Mouse (Mus musculus): Measurements from ENCODE around the gene Pde2a. TPM values are rescaled to one million over a fixed set of nuclear protein-coding genes. Genes with fewer than 3 reads are reported as not detected.

Pde2a gene
- polyA plus RNA-seq, 1 experiment from 2014 or later = 31.4 TPM

DNA sequence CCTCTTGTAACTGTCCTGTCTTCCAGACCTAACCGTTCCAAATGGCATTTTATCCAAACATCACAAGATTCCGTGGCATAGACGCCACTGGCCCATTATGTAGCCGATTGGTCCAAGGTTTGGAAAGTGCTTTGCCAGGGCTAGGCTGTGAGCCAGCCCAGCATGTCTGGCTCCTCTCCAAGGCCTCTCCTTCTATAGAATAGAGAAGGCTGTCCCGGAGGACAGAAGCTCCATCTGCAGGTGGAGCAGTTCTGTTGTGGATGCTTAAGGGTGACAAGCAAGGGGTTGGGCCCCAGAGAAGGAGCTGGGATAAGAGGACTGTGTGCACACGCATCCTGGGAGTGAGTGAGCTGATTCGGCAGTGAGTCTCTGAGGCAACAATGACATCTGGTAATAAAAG is 92.2 kb downstream of the Pde2a start:
- H3K27ac ChIP-seq = no peak overlapping the region
- no peak overlapping the region for H3K4me2 ChIP-seq
- no peaks in the 10 kb centered on the region for H3K9me3 ChIP-seq
- H3K4me3 ChIP-seq = no peak overlapping the region
- no peak for ATAC-seq (replicated peaks)
- 60% methylated on average over 7 of the region's 7 CpGs for WGBS
- H3K4me1 ChIP-seq = peaks cover 9% of the 10 kb centered on the region; the same call in 1 of the 2 replicates
- H3K27me3 ChIP-seq (replicated peaks) = no peaks in the 10 kb centered on the region
- H3K9ac ChIP-seq = no peak overlapping the region
- H3K36me3 ChIP-seq (replicated peaks) = no peaks in the 10 kb centered on the region

DNA sequence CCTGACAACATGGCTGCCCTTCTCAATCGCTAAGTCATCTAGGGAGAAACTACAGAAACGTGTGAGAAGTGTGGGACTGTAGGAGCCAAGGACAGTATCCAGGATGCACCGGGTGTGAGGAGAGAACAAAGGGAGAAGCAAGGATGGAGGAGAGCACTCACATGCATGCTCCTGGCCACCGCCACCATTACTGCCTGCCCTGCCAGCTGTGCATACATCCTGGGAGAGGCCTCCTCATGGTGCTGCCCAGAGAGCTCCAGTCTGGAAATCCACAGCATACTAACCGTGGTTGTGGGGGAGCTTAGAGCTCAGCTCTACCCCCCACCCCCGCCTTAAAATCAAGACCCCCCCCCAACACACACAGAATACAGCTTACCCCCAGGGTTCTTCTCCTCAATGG is 93.3 kb downstream of the Pde2a start:
- WGBS = 74% methylated on average over 6 of the region's 6 CpGs
- Histone ChIP-seq H3K4me3 (no peak overlapping the region), H3K27me3 (replicated peaks) (no peaks in the 10 kb centered on the region), H3K4me1 (peaks cover 9% of the 10 kb centered on the region; the same call in 1 of the 2 replicates), H3K4me2 (no peak overlapping the region), H3K36me3 (replicated peaks) (no peaks in the 10 kb centered on the region), H3K27ac (no peak overlapping the region), H3K9ac (no peak overlapping the region), H3K9me3 (no peaks in the 10 kb centered on the region)
- ATAC-seq (replicated peaks) = no peak

DNA sequence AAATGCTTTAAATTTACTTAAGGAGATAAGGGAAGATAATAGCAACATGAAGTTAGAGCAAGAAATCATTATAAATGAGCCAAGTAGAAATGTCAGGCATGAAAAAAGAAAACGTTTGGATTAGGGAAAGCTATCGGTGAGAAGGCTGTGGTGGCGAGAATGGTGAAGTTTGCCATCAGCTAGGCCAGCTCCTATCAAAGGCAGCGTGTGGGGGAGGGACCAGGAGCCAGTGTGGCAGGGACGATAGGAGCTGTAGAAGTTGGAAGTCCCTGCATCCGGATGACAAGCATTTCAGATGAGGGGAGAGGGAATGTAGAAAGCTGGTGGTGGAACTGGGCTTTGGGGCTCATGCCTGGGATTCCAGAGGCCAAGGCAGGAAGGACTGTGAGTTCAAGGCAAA is 93.8 kb downstream of the Pde2a start:
- ATAC-seq (replicated peaks) = no peak
- WGBS = 44% methylated on average over 6 of the region's 6 CpGs
- no peak overlapping the region for H3K27ac ChIP-seq

DNA sequence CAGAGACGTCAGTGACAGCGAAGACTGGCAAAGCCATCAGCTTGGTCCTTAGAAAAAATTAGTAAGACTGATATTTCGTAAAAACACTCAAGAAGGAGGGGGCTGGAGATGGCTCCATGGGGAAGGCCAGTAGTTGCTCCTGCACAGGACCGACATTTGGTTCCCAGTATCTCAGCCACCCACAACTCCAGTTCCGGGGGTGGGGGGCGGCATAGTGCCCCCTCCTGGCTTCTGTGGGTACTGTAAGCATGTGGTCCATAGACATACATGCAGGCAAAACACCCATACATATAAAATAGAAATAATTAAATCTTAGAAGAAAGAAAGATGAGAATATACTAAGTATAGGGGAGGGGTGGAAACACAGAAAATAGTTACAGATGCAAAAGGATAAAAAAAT is 95.0 kb downstream of the Pde2a start:
- H3K27ac ChIP-seq = no peak overlapping the region
- H3K4me3 ChIP-seq = no peak overlapping the region
- peaks cover 9% of the 10 kb centered on the region; the same call in 1 of the 2 replicates for H3K4me1 ChIP-seq
- ATAC-seq (replicated peaks) = no peak
- 74% methylated on average over 6 of the region's 6 CpGs for WGBS
- H3K4me2 ChIP-seq = no peak overlapping the region
- no peaks in the 10 kb centered on the region for H3K36me3 ChIP-seq (replicated peaks)
- H3K9ac ChIP-seq = no peak overlapping the region
- H3K9me3 ChIP-seq = no peaks in the 10 kb centered on the region
- no peaks in the 10 kb centered on the region for H3K27me3 ChIP-seq (replicated peaks)

More for the DNA sequence above, 93.8 kb downstream of the Pde2a start:
- Histone ChIP-seq H3K4me2 (no peak overlapping the region), H3K4me1 (peaks cover 9% of the 10 kb centered on the region; the same call in 1 of the 2 replicates), H3K4me3 (no peak overlapping the region), H3K9me3 (no peaks in the 10 kb centered on the region), H3K27me3 (replicated peaks) (no peaks in the 10 kb centered on the region), H3K36me3 (replicated peaks) (no peaks in the 10 kb centered on the region), H3K9ac (no peak overlapping the region)

DNA sequence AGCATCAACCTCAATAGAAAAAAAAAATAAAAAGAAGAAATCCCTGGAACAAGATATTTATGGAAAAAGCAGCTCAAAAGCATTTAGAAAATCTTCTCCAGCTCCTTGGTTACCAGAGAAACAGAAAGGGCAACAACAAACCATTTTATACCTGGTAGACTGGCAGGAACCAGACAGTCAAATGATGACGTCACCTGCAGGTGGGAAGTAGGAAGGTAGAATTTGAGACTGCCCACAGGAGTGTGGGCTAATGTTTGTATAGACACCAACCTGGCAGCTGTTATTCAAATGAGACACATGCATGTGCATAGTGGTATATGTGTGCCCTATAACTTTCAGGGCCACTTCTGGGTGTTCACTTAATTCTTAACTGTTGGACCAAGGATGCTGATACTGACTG is 100.2 kb downstream of the Pde2a start:
- Histone ChIP-seq H3K4me2 (no peak overlapping the region), H3K4me1 (peaks cover 6% of the 10 kb centered on the region), H3K36me3 (replicated peaks) (no peaks in the 10 kb centered on the region), H3K27ac (no peak overlapping the region), H3K9ac (no peak overlapping the region), H3K4me3 (no peak overlapping the region), H3K9me3 (no peaks in the 10 kb centered on the region), H3K27me3 (replicated peaks) (no peaks in the 10 kb centered on the region)
- no peak for ATAC-seq (replicated peaks)
- WGBS = 91% methylated on average over 1 of the region's 1 CpGs

DNA sequence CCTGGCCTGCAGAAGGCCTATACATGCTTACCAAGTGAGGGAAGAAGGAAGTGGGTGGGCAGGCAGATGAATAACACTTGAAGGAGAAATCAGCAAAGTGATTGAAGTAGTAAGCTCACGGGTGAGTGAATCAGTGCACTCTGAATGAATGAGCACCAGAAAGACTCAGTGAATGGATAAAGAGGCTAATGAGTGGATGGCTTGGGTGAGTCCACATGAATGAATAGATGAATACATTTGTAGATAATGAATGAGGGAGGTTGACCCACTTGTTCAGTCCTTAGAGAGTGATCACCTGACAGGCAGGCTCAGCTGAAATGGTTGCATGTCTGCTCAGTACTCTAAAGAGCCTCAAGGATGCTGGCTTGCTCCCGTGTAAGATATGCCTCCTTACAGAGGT is 101.7 kb downstream of the Pde2a start:
- no peak overlapping the region for H3K27ac ChIP-seq
- 36% methylated on average over 2 of the region's 2 CpGs for WGBS
- peak; percentile 67; the same call in 1 of the 2 replicates for ATAC-seq (replicated peaks)

DNA sequence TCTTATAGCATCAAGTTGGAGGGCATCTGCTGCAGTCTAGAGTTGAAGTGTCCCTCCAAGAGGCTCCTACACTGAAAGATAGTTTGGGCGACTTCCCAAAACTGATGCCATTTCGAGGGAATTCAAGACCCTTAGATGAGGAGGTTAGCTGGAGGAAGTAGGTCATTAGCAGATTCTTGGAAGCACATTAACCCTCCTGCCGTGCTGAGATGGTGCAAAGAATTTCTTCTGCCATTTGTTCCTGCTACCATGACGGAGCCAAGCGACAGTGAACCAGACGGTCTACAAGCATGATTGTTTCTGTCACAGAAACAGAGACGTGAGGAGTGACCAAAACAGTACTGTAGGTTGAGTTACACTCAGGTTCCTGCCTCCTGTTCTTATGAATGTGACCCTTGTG is 105.0 kb downstream of the Pde2a start:
- Histone ChIP-seq H3K4me1 (peaks cover 6% of the 10 kb centered on the region), H3K36me3 (replicated peaks) (no peaks in the 10 kb centered on the region), H3K4me2 (no peak overlapping the region), H3K27me3 (replicated peaks) (no peaks in the 10 kb centered on the region), H3K4me3 (no peak overlapping the region), H3K9me3 (no peaks in the 10 kb centered on the region), H3K27ac (no peak overlapping the region), H3K9ac (no peak overlapping the region)
- WGBS = 84% methylated on average over 7 of the region's 7 CpGs
- ATAC-seq (replicated peaks) = no peak

More for the DNA sequence above, 101.7 kb downstream of the Pde2a start:
- H3K9me3 ChIP-seq = no peaks in the 10 kb centered on the region
- H3K4me2 ChIP-seq = no peak overlapping the region
- no peaks in the 10 kb centered on the region for H3K27me3 ChIP-seq (replicated peaks)
- H3K9ac ChIP-seq = no peak overlapping the region
- peaks cover 6% of the 10 kb centered on the region for H3K4me1 ChIP-seq
- H3K36me3 ChIP-seq (replicated peaks) = no peaks in the 10 kb centered on the region
- no peak overlapping the region for H3K4me3 ChIP-seq

DNA sequence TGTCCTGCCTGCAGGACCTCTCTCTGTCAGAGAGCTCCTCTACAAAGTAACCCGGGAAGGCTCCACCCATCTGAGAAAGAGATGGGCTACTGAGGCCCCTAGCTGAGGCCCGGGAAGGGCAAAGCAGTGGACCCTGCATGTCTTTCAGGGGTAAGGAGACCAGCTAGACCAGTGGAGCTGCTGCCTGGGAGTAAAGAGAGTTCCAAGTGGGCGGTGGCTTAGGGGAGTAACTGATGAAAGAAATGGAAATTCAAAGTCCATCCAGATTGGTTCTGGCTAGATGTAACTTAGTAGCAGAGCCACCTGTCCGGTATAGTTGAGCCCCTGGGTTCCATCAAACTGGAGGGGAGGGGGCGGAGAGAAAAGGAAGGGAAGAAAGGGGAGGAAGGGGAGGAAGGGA is 112.9 kb downstream of the Pde2a start:
- H3K4me3 ChIP-seq = no peak overlapping the region
- 29% methylated on average over 5 of the region's 5 CpGs for WGBS
- H3K27ac ChIP-seq = no peak overlapping the region
- H3K9me3 ChIP-seq = no peaks in the 10 kb centered on the region
- peaks cover 3% of the 10 kb centered on the region; the same call in 1 of the 2 replicates for H3K27me3 ChIP-seq (replicated peaks)
- H3K4me2 ChIP-seq = no peak overlapping the region
- no peak for ATAC-seq (replicated peaks)
- peaks cover 6% of the 10 kb centered on the region; the same call in 1 of the 2 replicates for H3K4me1 ChIP-seq
- no peaks in the 10 kb centered on the region for H3K36me3 ChIP-seq (replicated peaks)
- H3K9ac ChIP-seq = no peak overlapping the region

DNA sequence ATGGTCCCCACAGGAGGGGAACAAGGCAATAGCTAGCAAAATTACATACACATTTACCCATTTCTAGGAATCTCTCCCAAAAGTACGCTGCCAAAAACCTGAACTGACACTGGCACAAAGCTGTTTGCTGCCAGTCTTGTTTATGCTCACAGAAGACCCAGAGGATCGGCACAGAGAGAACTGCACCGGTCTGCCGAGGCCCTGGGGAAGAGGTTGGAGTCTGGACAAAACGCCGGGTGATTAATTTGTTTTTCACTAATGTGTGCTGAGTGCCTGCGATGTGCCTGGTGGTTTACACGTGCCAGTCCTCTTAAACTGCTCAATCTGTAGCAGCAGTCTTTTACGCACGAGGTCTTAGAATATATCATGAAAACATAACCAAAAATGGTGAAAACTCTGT is 113.6 kb downstream of the Pde2a start:
- WGBS = 62% methylated on average over 10 of the region's 10 CpGs
- H3K27me3 ChIP-seq (replicated peaks) = peaks cover 3% of the 10 kb centered on the region; the same call in 1 of the 2 replicates
- H3K4me3 ChIP-seq = no peak overlapping the region
- ATAC-seq (replicated peaks) = no peak
- H3K4me2 ChIP-seq = no peak overlapping the region
- H3K4me1 ChIP-seq = peaks cover 11% of the 10 kb centered on the region; the same call in 1 of the 2 replicates
- no peak overlapping the region for H3K9ac ChIP-seq
- no peaks in the 10 kb centered on the region for H3K9me3 ChIP-seq
- H3K27ac ChIP-seq = no peak overlapping the region
- H3K36me3 ChIP-seq (replicated peaks) = no peaks in the 10 kb centered on the region

DNA sequence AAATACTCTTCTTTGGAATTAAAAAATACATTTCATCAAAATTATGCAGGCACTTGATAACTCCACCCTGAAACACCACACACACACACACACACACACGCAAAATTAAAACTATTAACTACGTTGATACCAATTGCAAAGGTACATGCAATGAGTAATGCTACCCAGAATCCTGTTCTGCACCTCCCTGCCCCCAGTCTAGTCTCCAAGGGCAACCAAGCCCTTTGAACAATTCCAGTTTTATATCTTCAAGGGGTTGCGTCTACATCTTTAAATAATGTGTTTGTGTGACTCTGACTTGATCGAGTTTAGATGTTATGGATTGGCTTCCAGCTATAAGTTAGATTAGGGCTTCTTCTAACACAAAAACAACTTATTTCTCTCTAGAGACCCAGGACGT is 114.0 kb downstream of the Pde2a start:
- 65% methylated on average over 5 of the region's 5 CpGs for WGBS
- Histone ChIP-seq H3K36me3 (replicated peaks) (no peaks in the 10 kb centered on the region), H3K9me3 (no peaks in the 10 kb centered on the region), H3K4me3 (no peak overlapping the region), H3K4me2 (no peak overlapping the region), H3K27ac (no peak overlapping the region), H3K9ac (no peak overlapping the region), H3K4me1 (peaks cover 11% of the 10 kb centered on the region; the same call in 1 of the 2 replicates), H3K27me3 (replicated peaks) (peaks cover 3% of the 10 kb centered on the region; the same call in 1 of the 2 replicates)
- no peak for ATAC-seq (replicated peaks)

DNA sequence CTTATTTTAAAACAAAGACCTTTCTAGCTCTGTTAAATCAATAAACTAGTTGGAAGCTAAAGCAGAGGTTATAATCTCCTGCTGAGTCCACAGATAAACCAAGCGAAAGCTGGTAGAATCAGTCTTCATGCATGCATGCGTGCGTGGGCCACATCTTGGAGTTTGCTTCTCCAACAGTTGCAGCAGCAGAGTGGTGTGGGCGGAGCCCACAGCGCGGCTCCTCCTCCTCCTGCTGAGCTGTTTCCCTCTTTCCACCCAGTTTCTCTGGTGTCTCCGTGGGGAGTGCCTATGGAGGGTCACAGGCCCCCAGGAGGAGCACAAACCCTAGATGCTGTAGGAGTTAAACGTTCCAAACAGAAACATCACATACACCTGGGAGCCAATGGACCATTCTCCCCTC is 116.0 kb downstream of the Pde2a start:
- no peaks in the 10 kb centered on the region for H3K9me3 ChIP-seq
- peaks cover 3% of the 10 kb centered on the region; the same call in 1 of the 2 replicates for H3K27me3 ChIP-seq (replicated peaks)
- H3K4me2 ChIP-seq = no peak overlapping the region
- H3K27ac ChIP-seq = no peak overlapping the region
- H3K4me3 ChIP-seq = no peak overlapping the region
- 57% methylated on average over 8 of the region's 8 CpGs for WGBS
- H3K9ac ChIP-seq = no peak overlapping the region
- no peak for ATAC-seq (replicated peaks)
- H3K4me1 ChIP-seq = peaks cover 11% of the 10 kb centered on the region; the same call in 1 of the 2 replicates
- H3K36me3 ChIP-seq (replicated peaks) = no peaks in the 10 kb centered on the region

DNA sequence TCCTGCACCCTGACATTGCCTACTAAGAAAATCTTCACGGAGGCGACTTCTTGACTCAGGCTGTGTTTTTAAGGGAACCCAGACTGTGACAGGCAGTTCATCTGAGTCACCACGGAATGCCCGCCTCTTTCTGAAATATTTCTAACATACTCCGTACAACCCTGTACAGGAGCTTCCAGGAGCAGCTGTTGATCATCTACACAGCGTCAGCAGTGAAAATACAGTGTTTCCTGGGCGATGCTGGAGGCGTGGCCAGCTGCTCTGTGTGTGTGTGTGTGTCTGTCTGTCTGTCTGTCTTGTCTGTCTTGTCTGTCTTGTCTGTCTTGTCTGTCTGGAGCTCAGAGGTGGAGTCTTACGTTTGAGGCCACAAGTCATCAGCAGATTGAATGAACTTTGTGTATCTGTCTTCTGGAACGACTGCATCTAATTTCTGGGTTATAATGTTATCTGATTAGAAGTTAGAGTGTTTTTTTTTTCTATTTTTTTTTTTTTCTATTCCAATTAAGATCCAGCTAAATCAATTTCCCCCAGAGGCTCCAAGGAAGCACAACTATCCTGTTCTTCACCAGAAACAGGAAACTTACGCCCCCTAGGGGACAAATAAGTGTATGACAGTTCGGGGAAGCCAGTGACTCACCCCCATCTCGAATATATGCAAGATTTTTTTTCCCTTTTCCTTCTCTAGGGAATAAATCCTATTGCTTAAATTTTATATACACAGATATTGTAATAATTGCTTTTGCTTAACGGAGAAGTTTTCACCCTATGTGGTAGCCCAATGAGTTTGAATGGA is 116.8 kb downstream of the Pde2a start:
- H3K9me3 ChIP-seq = no peaks in the 10 kb centered on the region
- no peak overlapping the region for H3K9ac ChIP-seq
- no peaks in the 10 kb centered on the region for H3K36me3 ChIP-seq (replicated peaks)
- no peak overlapping the region for H3K27ac ChIP-seq
- H3K4me1 ChIP-seq = peaks cover 11% of the 10 kb centered on the region; the same call in 1 of the 2 replicates
- WGBS = 60% methylated on average over 14 of the region's 14 CpGs
- H3K4me3 ChIP-seq = no peak overlapping the region
- H3K4me2 ChIP-seq = no peak overlapping the region
- ATAC-seq (replicated peaks) = no peak
- H3K27me3 ChIP-seq (replicated peaks) = peaks cover 3% of the 10 kb centered on the region; the same call in 1 of the 2 replicates

DNA sequence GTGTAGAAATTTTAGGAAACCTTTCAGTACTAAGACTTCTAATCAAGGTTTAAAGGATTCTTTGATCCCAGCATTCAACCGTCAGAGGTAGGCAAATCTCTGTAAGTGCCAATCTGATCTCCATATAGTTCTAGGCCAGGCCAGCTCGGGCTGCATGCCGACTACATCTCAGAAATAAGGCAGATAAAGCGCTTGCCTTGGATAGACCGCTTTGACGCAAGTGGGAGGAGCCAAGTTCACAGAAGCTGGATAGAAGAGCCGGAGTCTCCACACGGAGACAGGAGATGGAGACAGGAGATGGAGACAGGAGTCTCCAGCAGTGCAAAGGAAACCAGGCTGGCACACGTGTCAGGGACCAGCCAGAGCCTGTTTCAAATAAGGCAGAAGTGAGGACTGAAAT is 118.3 kb downstream of the Pde2a start:
- no peak overlapping the region for H3K4me3 ChIP-seq
- H3K36me3 ChIP-seq (replicated peaks) = no peaks in the 10 kb centered on the region
- H3K27ac ChIP-seq = no peak overlapping the region
- H3K27me3 ChIP-seq (replicated peaks) = no peaks in the 10 kb centered on the region
- no peak for ATAC-seq (replicated peaks)
- no peaks in the 10 kb centered on the region for H3K9me3 ChIP-seq
- H3K4me2 ChIP-seq = no peak overlapping the region
- WGBS = 44% methylated on average over 9 of the region's 9 CpGs
- no peak overlapping the region for H3K9ac ChIP-seq
- peaks cover 11% of the 10 kb centered on the region; the same call in 1 of the 2 replicates for H3K4me1 ChIP-seq
